Mouse (Mus musculus) kidney, embryonic 14.5 days (tissue): ENCODE data around the gene Gm42906. TPM values are rescaled to one million over a fixed set of nuclear protein-coding genes. Genes with fewer than 3 reads are reported as not detected.

Experiments used
- ATAC-seq: fragments of 200-750 bp; cut with Nextera tagmentation; 2 replicates; pipeline ENCODE4 v1.8.0; 2017; ENCODE audit warnings: moderate number of reproducible peaks, mild to moderate bottlenecking, moderate TSS enrichment, moderate library complexity; ENCODE audit not compliant: low FRiP score, low TSS enrichment
- H3K27ac ChIP-seq: fragments of 300-500 bp; sonication (generic); 2 replicates; pipeline ENCODE4 v1.5.1; 2014; ENCODE audit warnings: low read depth, mild to moderate bottlenecking, low read length, moderate library complexity, mixed read lengths
- H3K27me3 ChIP-seq: fragments of 300-500 bp; sonication (generic); 2 replicates; pipeline ENCODE4 v1.6.1; 2014; ENCODE audit warnings: mild to moderate bottlenecking, low read length; ENCODE audit not compliant: control insufficient read depth, insufficient read depth
- H3K36me3 ChIP-seq: fragments of 300-500 bp; sonication (generic); 2 replicates; pipeline ENCODE4 v1.6.1; 2014; ENCODE audit warnings: low read length, mixed read lengths; ENCODE audit not compliant: control insufficient read depth, insufficient read depth
- H3K4me1 ChIP-seq: fragments of 300-500 bp; sonication (generic); 2 replicates; pipeline ENCODE4 v1.6.1; 2014; ENCODE audit warnings: low read length, mixed read lengths; ENCODE audit not compliant: control insufficient read depth, insufficient read depth
- H3K4me2 ChIP-seq: fragments of 300-500 bp; sonication (generic); replicated peaks from 2 replicates; pipeline ENCODE4 v1.6.1; 2014; ENCODE audit warnings: low read depth, mild to moderate bottlenecking, low read length
- H3K4me3 ChIP-seq: fragments of 300-500 bp; sonication (generic); 2 replicates; pipeline ENCODE4 v1.5.1; 2014; ENCODE audit warnings: mild to moderate bottlenecking, low read length
- H3K9ac ChIP-seq: fragments of 300-500 bp; sonication (generic); 2 replicates; pipeline ENCODE4 v1.6.1; 2014; ENCODE audit warnings: low read depth, mild to moderate bottlenecking, low read length, moderate library complexity
- H3K9me3 ChIP-seq: fragments of 300-500 bp; sonication (generic); 2 replicates; pipeline ENCODE4 v1.6.1; 2016; ENCODE audit warnings: low read length; ENCODE audit not compliant: control insufficient read depth
- WGBS: fragments of 180-500 bp; shearing (Covaris S2); extraction: QIAGEN DNeasy Blood & Tissue Kit; methylation state at CpG from one replicate; pipeline ENCODE4 v1.1.7; 2014; 5-methylcytosine and 5-hydroxymethylcytosine counted together
- polyA plus RNA-seq: library from polyadenylated mRNA; unstranded; fragments of >200 nt; fragmentation: Nextera tagmentation; extraction: Ambion mirVana; gene quantifications from 2 replicates; pipeline ENCODE4 v1.2.1, GENCODE M21; 2014

Gm42906 gene
- not detected in 2 replicates for polyA plus RNA-seq

DNA sequence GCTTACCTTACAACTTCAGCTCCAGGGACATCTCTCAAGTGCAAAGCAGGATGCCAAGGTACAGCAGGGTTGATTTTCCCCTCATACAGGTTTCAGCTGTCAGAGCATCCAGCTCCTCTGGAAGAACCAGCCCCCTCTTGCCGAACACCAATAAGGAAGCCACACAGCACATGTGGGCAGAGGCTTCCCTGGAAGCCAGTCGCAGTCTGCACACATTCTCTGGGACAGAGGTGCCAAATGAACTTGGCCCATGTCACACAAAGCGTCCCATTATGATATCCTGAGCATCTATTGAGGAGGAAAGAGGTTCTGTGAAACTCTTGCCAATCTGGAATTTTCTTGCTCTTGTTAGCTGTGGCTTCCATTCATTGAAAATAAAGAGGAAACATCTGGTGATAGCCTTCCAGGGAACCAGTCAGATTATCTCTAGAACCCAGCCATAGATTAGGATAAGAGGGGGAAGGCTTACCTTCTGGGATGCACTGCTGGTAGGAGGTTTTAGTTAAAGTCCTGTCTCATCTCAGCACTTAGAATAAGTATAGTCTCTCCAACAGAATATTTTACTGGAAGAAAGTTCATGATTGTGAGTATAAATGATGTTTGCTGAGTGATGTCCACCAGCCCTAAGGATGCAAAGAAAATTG lies at the start of gene Gm42906:
Gm42906 (minus strand) TSS at position 51 of the 644 bp plus-strand sequence.
- H3K27ac ChIP-seq: no peak within 1 kb of the TSS

DNA sequence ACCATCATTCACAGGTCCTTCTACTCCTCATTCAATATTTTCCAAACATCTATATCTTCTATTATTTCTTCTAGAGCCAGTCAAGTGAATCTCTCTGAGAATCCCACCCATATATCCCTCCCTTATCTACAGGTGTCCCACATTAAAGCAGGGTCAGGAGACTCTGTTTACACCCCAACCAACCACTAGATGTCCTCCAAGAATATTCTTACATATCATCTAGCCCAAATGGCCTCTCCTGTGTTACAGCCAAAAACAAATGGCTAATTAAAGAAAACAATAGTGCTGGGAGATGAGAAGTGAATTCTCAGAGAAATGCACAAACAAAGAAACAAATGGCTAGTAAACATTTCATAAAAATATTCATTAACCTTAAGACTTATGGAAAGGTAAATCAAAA lies 17.7 kb upstream of the Gm42906 start:
- no peak overlapping the region for H3K9ac ChIP-seq
- H3K4me1 ChIP-seq: no peaks in the 10 kb centered on the region
- ATAC-seq: no peak
- H3K36me3 ChIP-seq: no peaks in the 10 kb centered on the region
- H3K9me3 ChIP-seq: no peaks in the 10 kb centered on the region
- H3K4me2 ChIP-seq: no peak overlapping the region
- no peak overlapping the region for H3K4me3 ChIP-seq
- no peaks in the 10 kb centered on the region for H3K27me3 ChIP-seq
- no peak overlapping the region for H3K27ac ChIP-seq

More for the DNA sequence above, at the start of gene Gm42906:
- no peak for ATAC-seq
- Histone ChIP-seq H3K27me3 (no peaks in the 10 kb centered on the region), H3K4me1 (no peaks in the 10 kb centered on the region), H3K9ac (no peak within 1 kb of the TSS), H3K4me3 (no peak within 1 kb of the TSS), H3K4me2 (no peak within 1 kb of the TSS), H3K36me3 (no peaks in the 10 kb centered on the region), H3K9me3 (no peaks in the 10 kb centered on the region)
- 44% methylated on average over 3 of the region's 3 CpGs for WGBS

DNA sequence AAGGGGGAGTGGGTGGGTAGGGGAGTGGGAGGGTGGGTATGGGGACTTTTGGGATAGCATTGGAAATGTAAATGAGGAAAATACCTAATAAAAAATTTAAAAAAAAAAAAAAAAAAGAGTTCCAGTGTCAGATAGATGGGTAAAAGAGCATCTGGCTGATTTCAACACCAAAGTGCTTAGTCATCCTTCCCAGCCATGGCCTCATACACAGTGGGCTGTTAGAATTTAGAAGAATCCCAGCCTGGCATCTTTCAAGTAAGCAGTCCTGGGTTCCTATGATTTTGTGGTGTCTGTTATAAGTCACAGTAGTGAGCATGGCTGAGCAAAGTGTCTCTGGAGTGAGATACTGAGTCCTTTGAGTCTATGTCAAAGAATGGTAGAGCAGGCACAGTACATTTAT lies 7.1 kb upstream of the Gm42906 start:
- no peak overlapping the region for H3K27ac ChIP-seq

DNA sequence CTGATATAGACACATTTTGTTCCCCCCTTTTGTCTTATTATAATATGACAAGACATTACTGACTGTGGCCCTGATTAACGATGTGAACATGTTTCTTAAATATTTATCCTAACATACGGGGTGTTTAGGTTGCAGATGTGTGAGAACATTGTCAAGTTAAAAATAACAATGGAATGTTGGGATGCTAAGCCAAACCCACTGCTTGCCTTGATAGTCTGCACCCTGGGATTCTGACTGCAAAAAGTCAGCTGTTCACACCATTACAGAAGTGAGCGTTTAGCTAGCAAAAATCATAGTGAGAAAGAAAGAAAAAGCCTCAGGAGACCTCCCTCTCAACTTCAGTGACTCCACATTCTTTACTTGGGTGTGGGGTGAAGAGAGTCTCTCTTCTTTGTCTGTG lies 1.5 kb downstream of the Gm42906 start:
- H3K27me3 ChIP-seq: no peaks in the 10 kb centered on the region
- no peaks in the 10 kb centered on the region for H3K4me1 ChIP-seq
- H3K9me3 ChIP-seq: no peaks in the 10 kb centered on the region
- H3K27ac ChIP-seq: no peak overlapping the region
- no peaks in the 10 kb centered on the region for H3K36me3 ChIP-seq
- no peak for ATAC-seq
- no peak overlapping the region for H3K4me3 ChIP-seq
- no peak overlapping the region for H3K9ac ChIP-seq
- H3K4me2 ChIP-seq: no peak overlapping the region
- WGBS: 66% methylated on average over 3 of the region's 3 CpGs

More for the DNA sequence above, 7.1 kb upstream of the Gm42906 start:
- ATAC-seq: no peak
- H3K4me3 ChIP-seq: no peak overlapping the region
- H3K4me1 ChIP-seq: no peaks in the 10 kb centered on the region
- no peaks in the 10 kb centered on the region for H3K36me3 ChIP-seq
- H3K27me3 ChIP-seq: no peaks in the 10 kb centered on the region
- no peak overlapping the region for H3K9ac ChIP-seq
- H3K9me3 ChIP-seq: no peaks in the 10 kb centered on the region
- no peak overlapping the region for H3K4me2 ChIP-seq

DNA sequence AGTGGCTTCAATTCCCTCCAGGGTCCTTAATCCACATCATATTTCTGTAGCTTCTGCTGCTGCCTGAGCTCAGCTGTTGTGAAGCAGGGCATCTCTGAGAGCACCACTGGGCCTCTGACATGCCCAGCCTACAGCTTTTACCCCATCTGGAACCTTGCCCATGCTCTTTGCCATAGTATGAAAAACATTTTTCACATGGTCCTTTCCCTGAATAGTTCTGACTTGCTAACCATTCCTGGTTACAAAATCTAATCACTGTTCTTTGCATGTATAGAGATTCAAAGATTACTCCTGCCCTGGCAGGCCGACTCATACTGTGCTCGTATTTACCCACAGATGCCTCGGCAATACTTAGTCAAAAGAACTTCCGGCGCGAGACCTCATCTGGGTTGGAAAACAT lies 5.3 kb downstream of the Gm42906 start:
- no peaks in the 10 kb centered on the region for H3K27me3 ChIP-seq
- no peak overlapping the region for H3K4me3 ChIP-seq
- 91% methylated on average over 6 of the region's 6 CpGs for WGBS
- no peak for ATAC-seq
- no peaks in the 10 kb centered on the region for H3K4me1 ChIP-seq
- H3K4me2 ChIP-seq: no peak overlapping the region
- no peak overlapping the region for H3K27ac ChIP-seq
- no peaks in the 10 kb centered on the region for H3K36me3 ChIP-seq
- H3K9me3 ChIP-seq: no peaks in the 10 kb centered on the region
- no peak overlapping the region for H3K9ac ChIP-seq

DNA sequence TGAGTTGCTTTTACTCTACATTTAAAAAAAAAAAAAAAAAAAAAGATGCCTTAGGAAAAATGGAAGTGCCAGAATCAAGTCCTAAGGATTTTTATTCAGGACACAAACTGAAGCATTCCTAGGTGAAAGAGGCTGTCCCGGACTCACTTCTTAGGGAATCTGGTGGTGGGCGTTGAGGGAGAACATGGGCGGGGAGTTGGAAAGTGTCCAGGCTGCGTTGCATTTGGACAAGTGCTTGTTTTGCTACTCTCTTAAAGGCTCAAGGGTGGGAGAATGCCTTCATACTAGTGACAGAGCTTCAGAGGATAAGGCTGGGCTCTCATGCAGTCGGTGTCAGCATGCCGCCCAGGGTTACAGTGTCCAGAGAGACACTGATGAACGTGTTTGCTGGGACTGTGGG lies 6.1 kb downstream of the Gm42906 start:
- 63% methylated on average over 7 of the region's 7 CpGs for WGBS
- no peak for ATAC-seq
- Histone ChIP-seq H3K9ac (no peak overlapping the region), H3K4me2 (no peak overlapping the region), H3K4me3 (no peak overlapping the region), H3K36me3 (no peaks in the 10 kb centered on the region), H3K27me3 (no peaks in the 10 kb centered on the region), H3K4me1 (no peaks in the 10 kb centered on the region), H3K27ac (no peak overlapping the region), H3K9me3 (no peaks in the 10 kb centered on the region)

DNA sequence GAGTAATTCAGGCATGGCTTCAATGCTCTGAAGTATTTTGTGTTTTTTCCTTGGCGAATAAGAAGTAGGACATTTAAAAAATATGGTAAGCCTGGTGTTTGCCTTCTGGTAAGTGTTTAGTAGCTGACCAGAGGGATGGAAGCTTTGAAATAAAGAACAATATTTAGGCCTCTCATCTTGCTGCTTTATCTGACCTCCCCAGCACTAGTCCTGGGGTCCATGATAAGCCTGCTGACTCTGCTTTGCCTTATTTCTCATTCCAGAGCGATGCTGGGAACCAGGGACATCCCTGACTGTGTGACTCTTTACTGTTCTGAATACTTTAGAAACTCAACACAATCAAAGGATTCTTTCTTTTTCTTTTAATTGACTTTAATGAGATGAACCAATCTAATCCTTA lies 9.4 kb downstream of the Gm42906 start:
- Histone ChIP-seq H3K9ac (no peak overlapping the region), H3K4me2 (no peak overlapping the region), H3K36me3 (no peaks in the 10 kb centered on the region), H3K4me3 (no peak overlapping the region), H3K9me3 (no peaks in the 10 kb centered on the region), H3K27ac (no peak overlapping the region), H3K4me1 (0 out of 2 replicates have a peak, but pooled peaks cover 2% of the 10 kb centered on the region), H3K27me3 (no peaks in the 10 kb centered on the region)
- whole genome bisulfite sequencing: 94% methylated on average over 2 of the region's 2 CpGs
- no peak for ATAC-seq

DNA sequence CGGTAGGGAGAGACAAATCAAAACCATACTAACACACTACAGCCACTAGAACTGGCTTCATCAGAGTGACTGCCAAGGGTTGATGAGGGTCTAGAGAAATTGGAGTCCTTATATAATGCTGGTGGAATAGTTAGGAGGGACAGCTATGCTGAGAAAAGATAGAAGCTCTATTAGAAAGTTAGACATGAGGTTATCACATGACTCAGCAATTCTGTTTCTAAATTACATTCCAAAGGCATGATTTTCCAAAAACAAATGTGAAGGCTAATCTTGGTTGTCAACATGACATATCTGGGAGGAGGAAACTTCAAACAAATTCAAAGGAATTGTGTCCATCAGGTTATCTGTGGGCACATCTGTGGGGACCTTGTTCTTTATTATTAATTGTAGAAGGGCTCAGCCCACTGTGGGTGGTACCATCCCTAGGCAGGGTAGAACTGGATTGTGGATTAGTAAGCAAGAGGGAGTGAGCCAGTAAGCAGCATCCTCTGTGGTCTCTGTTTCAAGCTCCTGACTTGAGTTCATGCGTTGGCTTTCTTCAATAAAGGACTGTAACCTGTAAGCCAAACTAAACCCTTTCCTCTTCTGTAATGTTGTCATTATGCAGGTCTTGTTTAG lies 10.4 kb downstream of the Gm42906 start:
- no peak overlapping the region for H3K4me3 ChIP-seq
- no peak overlapping the region for H3K27ac ChIP-seq
- H3K4me1 ChIP-seq: peaks cover 10% of the 10 kb centered on the region; the same call in 1 of the 2 replicates
- H3K27me3 ChIP-seq: no peaks in the 10 kb centered on the region
- no peak overlapping the region for H3K4me2 ChIP-seq
- no peaks in the 10 kb centered on the region for H3K36me3 ChIP-seq
- 72% methylated on average over 2 of the region's 2 CpGs for WGBS
- no peaks in the 10 kb centered on the region for H3K9me3 ChIP-seq
- H3K9ac ChIP-seq: no peak overlapping the region
- ATAC-seq: no peak

DNA sequence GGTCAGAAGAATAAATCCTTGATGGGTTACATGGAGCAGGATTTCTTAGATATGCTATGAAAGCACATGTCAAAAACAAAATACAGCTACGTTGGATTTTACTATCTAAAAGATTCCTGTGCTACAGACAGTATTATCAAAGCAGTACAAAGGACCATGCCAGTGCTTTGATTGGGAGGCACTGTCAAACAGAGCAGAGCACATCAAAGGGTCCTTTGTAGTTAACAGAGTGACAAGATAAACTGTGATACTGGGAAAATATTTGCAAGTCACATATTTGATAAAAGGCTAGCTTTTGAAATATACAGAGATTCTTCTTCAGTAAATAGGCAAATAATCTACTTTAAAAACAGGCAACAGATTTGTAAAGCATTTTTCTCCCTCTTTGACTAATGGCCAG lies 11.0 kb downstream of the Gm42906 start:
- ATAC-seq: no peak
- 33% methylated on average over 1 of the region's 1 CpGs for WGBS
- Histone ChIP-seq H3K9me3 (no peaks in the 10 kb centered on the region), H3K27ac (no peak overlapping the region), H3K27me3 (no peaks in the 10 kb centered on the region), H3K4me3 (no peak overlapping the region), H3K4me2 (no peak overlapping the region), H3K4me1 (peaks cover 10% of the 10 kb centered on the region; the same call in 1 of the 2 replicates), H3K36me3 (no peaks in the 10 kb centered on the region), H3K9ac (no peak overlapping the region)
